Mouse (Mus musculus) megakaryocyte-erythroid progenitor cell, adult 5-6 weeks (primary cell): ENCODE results near the gene Kat14. TPM values are rescaled to one million over a fixed set of nuclear protein-coding genes. Genes with fewer than 3 reads are reported as not detected.

ENCODE experiments used
- ATAC-seq: replicated peaks from 2 replicates; pipeline ENCODE4 v1.8.0; 2016; ENCODE audit warnings: mild to moderate bottlenecking, inconsistent platforms; ENCODE audit not compliant: severe bottlenecking, poor library complexity, low FRiP score, low TSS enrichment
- total RNA-seq, 2 experiments: library from RNA; stranded (forward) in 1 of 2; stranded (reverse) in 1 of 2; fragments of 200-1000, 215-1000 nt in 1 of 2; fragments of >200 nt in 1 of 2; fragmentation: Nextera tagmentation in 1 of 2; gene quantifications; 2 replicates each; pipeline ENCODE4 v1.2.3; 2014 to 2017

Gene Kat14
- total RNA-seq, 2 experiments from 2014 or later = 29.8 to 62.3 TPM

- ATAC-seq = no peak
These were observed 6.4 kb downstream of the Kat14 start for GRCm38 (mm10) chr2:144375063-144375703.

DNA sequence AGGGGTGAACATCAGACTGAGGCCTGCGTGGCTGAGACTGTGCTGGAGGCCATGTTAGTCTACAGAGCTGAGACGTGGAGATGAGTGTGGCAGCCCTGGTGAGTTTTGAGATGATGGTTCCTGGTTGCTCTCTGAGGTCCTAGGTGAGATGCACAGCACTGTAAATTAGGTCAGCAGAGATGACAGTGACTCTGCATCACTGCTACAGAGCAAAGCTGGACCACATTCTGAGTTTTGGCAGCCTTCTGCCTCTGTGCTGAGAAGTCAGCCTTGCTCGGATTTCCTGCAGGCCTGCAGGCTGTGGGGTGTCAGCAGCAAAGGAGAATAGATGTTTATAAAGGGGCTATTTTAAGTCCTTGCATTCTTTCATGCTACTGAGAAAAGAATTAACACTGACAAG is 12.5 kb downstream of the Kat14 start:
- no peak for ATAC-seq

DNA sequence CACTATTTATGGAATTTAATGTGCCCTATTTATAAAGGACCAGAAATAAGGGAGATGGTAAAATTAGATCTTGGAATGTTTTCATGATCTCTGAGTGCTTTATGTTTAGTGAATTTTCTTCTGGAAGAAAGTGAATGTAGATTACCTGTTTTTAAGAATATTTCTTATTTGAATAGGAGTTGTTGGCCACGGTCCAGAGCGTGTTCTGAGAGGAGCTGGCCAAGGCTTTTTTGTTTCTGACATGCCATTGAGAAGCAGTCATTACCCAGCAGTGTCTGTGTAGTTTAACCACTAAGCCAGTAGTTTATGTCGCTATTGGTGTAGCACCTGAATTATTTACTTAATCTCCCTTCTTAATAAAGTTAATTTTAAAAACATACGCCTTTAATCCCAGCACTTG is 13.0 kb downstream of the Kat14 start:
- ATAC-seq = no peak

DNA sequence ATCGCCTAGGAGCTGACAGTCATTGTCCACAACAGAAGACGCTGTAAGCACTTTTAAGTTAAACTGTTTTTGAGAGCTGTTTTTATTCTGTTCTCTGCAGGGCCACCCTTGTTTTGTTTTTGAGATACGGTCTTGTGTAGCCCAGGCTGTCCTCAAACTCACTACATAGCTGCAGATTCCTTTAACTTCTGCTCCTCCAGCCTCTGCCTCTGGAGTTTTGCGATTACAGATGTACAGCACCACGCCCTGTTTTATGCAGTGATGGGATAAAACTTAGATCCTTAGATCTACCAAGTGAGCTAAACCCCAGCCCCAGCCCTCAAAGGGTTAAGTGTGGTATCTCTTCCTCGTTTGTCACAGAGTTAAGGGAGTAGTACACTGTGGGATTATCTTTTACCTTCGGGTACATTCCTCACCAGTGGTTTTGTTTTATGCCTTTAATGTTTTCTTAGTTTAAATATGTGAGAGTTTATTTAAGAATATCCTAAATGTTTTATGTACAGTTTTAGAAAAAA is 13.9 kb downstream of the Kat14 start:
- ATAC-seq = peak; percentile 83

GRCm38 (mm10) chr2:144386296-144386695 is 17.5 kb downstream of the Kat14 start:
- ATAC-seq = no peak

- no peak for ATAC-seq
These were observed 19.6 kb downstream of the Kat14 start for GRCm38 (mm10) chr2:144388416-144388815.

- ATAC-seq = no peak
These were observed 30.7 kb downstream of the Kat14 start for GRCm38 (mm10) chr2:144399531-144399930.

- no peak for ATAC-seq
These were observed 31.9 kb downstream of the Kat14 start for GRCm38 (mm10) chr2:144400659-144401058.

- no peak for ATAC-seq
These were observed 40.3 kb downstream of the Kat14 start for GRCm38 (mm10) chr2:144409037-144409436.

- ATAC-seq = no peak
These were observed 41.8 kb downstream of the Kat14 start for GRCm38 (mm10) chr2:144410603-144411002.

GRCm38 (mm10) chr2:144414646-144415045 is 45.9 kb downstream of the Kat14 start:
- ATAC-seq = no peak

- ATAC-seq = no peak
These were observed 48.1 kb downstream of the Kat14 start for GRCm38 (mm10) chr2:144416859-144417258.

GRCm38 (mm10) chr2:144418062-144418461 is 49.3 kb downstream of the Kat14 start:
- no peak for ATAC-seq

- ATAC-seq = 0 out of 2 replicates have a peak, but pooled peaks have one; percentile 57
These were observed 53.4 kb downstream of the Kat14 start for GRCm38 (mm10) chr2:144422094-144422675.

DNA sequence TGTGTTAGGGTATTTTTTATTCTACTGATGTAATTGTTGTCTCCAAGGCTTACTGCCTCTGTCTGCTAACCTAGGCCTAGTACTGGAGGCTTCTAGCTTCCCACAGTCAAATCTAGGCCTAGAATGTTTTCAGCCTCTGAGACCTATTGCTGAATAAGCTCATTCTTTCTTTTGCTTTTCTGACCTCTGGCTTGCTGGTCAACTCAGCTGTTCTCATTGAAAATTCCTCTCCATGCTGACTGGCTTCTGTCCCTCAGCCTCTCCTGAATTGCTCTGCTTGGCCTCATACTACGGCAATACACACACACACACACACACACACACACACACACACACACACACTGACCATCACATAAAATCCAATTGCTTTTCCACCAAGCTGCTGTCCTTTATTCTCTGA is 57.0 kb downstream of the Kat14 start:
- no peak for ATAC-seq

DNA sequence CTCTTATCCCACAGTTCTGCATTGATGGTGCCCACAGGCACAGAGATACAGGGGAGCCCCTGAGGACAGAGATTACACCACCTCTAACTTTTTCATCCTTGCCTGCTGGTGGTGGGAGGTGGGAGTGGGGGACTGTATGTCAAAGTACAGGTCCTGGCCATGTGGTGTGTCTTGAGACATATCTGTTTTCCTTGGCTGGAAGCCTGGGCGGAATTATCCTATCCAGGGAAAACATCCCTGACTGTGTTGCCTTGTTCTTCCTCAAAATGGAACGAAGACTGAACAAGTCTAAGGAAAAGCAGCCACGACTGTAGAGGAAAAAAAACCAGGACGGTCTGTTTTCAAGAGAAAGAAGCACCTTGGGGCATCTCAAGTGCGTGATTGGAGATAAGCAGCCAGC is 59.1 kb downstream of the Kat14 start:
- no peak for ATAC-seq

DNA sequence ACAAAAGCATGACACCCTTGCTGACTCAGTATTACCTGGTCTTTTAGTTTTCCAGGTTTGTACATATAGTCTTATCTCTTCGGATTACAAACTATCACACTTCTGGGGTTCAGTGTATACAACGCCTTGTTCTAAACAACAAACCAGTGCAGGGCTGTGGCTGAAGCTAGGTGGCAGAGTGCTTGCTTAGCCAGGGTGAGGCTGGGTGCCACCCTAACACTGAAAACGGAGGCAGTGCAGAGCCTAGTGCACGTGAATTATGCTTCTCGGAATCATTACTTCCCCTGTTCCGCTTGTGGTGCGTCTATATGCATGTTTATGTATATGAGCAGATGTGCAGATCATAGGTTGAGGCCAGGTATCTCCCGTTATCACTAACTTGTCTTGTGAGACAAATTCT is 59.9 kb downstream of the Kat14 start:
- ATAC-seq = no peak

GRCm38 (mm10) chr2:144429171-144429570 is 60.4 kb downstream of the Kat14 start:
- ATAC-seq = no peak

DNA sequence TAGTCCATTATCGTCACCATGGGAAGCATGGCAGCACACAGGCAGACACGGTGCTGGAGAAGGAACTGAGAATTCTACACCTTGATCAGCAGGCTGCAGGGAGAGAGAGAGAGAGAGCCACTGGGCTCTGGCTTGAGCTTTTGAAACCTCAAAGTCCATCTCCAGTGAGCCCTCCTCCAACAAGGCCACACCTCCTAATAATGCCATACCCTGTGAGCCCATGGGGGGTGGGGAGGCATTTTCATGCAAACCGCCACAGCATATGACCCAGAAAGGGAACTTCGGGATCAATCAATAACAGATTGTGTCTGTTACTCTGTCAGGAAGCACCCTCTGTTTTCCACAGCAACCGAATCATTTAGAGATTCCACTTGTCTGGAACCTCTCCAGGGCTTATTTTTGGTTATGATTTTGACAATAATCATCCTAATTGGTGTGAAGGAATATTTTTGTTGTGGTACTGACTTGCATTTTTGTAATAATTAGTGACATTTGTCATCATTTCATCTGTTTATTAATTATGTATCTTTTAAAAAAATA is 62.6 kb downstream of the Kat14 start:
- no peak for ATAC-seq

DNA sequence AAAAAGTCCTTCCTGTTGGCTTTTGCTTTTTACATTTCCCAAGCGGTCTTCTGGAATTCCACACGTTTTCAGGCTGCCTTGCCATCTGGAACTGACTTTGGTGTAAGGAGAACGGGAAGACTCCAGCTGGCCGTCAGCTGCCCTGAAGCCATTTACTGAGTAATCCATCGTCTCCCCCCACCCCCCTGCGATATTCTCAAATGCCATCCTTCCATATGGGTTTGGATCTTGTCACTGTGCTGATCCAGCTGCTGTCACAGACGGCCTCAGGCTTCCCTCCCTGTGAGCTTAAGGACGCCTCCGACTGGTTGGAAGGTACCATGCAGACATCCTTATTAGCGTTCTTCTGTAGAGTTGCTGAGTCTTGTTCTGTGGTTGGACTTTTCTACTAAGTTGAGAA is 66.9 kb downstream of the Kat14 start:
- no peak for ATAC-seq

- peak; percentile 70 for ATAC-seq
These were observed 69.6 kb downstream of the Kat14 start for GRCm38 (mm10) chr2:144438424-144438823.
